Mouse (Mus musculus) midbrain, embryonic 13.5 days (tissue): ENCODE results near the gene Shbg. TPM values are rescaled to one million over a fixed set of nuclear protein-coding genes. Genes with fewer than 3 reads are reported as not detected.
"Not testable (repeated sequence)": the region's sequence is repeated elsewhere in the genome, so short reads cannot be mapped to it uniquely, and the experiment has no call there.

Source experiments
- ATAC-seq: fragments of 200-750 bp; cut with Nextera tagmentation; 2 replicates; pipeline ENCODE4 v1.8.0; 2017; ENCODE audit warnings: mild to moderate bottlenecking, moderate TSS enrichment, moderate library complexity
- H3K27ac ChIP-seq: fragments of 300-500 bp; sonication (generic); 2 replicates; pipeline ENCODE4 v1.5.1; 2015; ENCODE audit warnings: inconsistent platforms, mild to moderate bottlenecking, moderate library complexity
- H3K27me3 ChIP-seq: fragments of 300-500 bp; sonication (generic); 2 replicates; pipeline ENCODE4 v1.6.1; 2015; ENCODE audit warnings: mild to moderate bottlenecking, inconsistent platforms
- H3K36me3 ChIP-seq: fragments of 300-500 bp; sonication (generic); 2 replicates; pipeline ENCODE4 v1.6.1; 2015; ENCODE audit warnings: mild to moderate bottlenecking, inconsistent platforms
- H3K4me1 ChIP-seq: fragments of 300-500 bp; sonication (generic); replicated peaks from 2 replicates; pipeline ENCODE4 v1.6.1; 2015; ENCODE audit warnings: inconsistent platforms
- H3K4me2 ChIP-seq: fragments of 300-500 bp; sonication (generic); replicated peaks from 2 replicates; pipeline ENCODE4 v1.6.1; 2015; ENCODE audit warnings: moderate library complexity, mild to moderate bottlenecking, inconsistent platforms
- H3K4me3 ChIP-seq: fragments of 300-500 bp; sonication (generic); replicated peaks from 2 replicates; pipeline ENCODE4 v1.5.1; 2015; ENCODE audit warnings: mild to moderate bottlenecking, inconsistent platforms
- H3K9ac ChIP-seq: fragments of 300-500 bp; sonication (generic); replicated peaks from 2 replicates; pipeline ENCODE4 v1.6.1; 2015; ENCODE audit warnings: mild to moderate bottlenecking, inconsistent platforms
- H3K9me3 ChIP-seq: fragments of 300-500 bp; sonication (generic); 2 replicates; pipeline ENCODE4 v1.6.1; 2016; ENCODE audit warnings: mild to moderate bottlenecking, inconsistent platforms
- WGBS: fragments of 180-500 bp; shearing (Covaris S2); methylation state at CpG from one replicate; pipeline ENCODE4 v1.1.7; 2015; 5-methylcytosine and 5-hydroxymethylcytosine counted together
- polyA plus RNA-seq: library from polyadenylated mRNA; unstranded; fragments of >200 nt; fragmentation: Nextera tagmentation; extraction: Ambion mirVana; gene quantifications from 2 replicates; pipeline ENCODE4 v1.2.1, GENCODE M21; 2015

The Shbg gene
- polyA plus RNA-seq, 1 experiment from 2014 or later: not detected

GRCm38 (mm10) chr11:69624339-69624738, 6.6 kb upstream of the Shbg start:
- H3K9ac ChIP-seq, H3K4me3 ChIP-seq, H3K36me3 ChIP-seq, H3K4me2 ChIP-seq, H3K27ac ChIP-seq, ATAC-seq, H3K27me3 ChIP-seq, H3K9me3 ChIP-seq: not testable (repeated sequence)
- 89% methylated on average over 2 of the region's 2 CpGs for WGBS
- peaks cover 18% of the 10 kb centered on the region for H3K4me1 ChIP-seq

- WGBS: 77% methylated on average over 4 of the region's 4 CpGs
- Histone ChIP-seq H3K9ac (peak overlapping the region; percentile 73), H3K9me3 (no peaks in the 10 kb centered on the region), H3K4me1 (peaks cover 18% of the 10 kb centered on the region), H3K27ac (no peak overlapping the region), H3K4me3 (peak overlapping the region; percentile 51; the same call in 1 of the 2 replicates), H3K4me2 (peak overlapping the region; percentile 72), H3K36me3 (no peaks in the 10 kb centered on the region), H3K27me3 (no peaks in the 10 kb centered on the region)
- ATAC-seq: no peak
Observed at GRCm38 (mm10) chr11:69623006-69623405, 5.3 kb upstream of the Shbg start.

- Histone ChIP-seq H3K27me3 (no peaks in the 10 kb centered on the region), H3K27ac (peak overlapping the region; percentile 81), H3K4me2 (peak overlapping the region; percentile 72), H3K4me3 (peak overlapping the region; percentile 51), H3K36me3 (no peaks in the 10 kb centered on the region), H3K9me3 (no peaks in the 10 kb centered on the region), H3K4me1 (peaks cover 18% of the 10 kb centered on the region), H3K9ac (peak overlapping the region; percentile 73)
- WGBS: 44% methylated on average over 6 of the region's 6 CpGs
- peak; percentile 31 for ATAC-seq
Observed at GRCm38 (mm10) chr11:69622406-69622805, 4.7 kb upstream of the Shbg start.

- under 1% methylated on average over 20 of the region's 20 CpGs for WGBS
- Histone ChIP-seq H3K4me1 (peaks cover 18% of the 10 kb centered on the region), H3K9ac (peak within 1 kb of the TSS; percentile 73), H3K27ac (peak within 1 kb of the TSS; percentile 81), H3K27me3 (no peaks in the 10 kb centered on the region), H3K4me3 (peak within 1 kb of the TSS; percentile 51), H3K36me3 (no peaks in the 10 kb centered on the region), H3K4me2 (peak within 1 kb of the TSS; percentile 72), H3K9me3 (no peaks in the 10 kb centered on the region)
- ATAC-seq: peak; percentile 88
Observed at GRCm38 (mm10) chr11:69621571-69622268, 4.0 kb upstream of the Shbg start, which contains the start of gene Sat2. TSS of gene Sat2 (plus strand) at chr11:69622024.

GRCm38 (mm10) chr11:69620394-69621081, 2.8 kb upstream of the Shbg start:
- Histone ChIP-seq H3K27ac (no peak overlapping the region), H3K4me1 (peaks cover 18% of the 10 kb centered on the region), H3K9me3 (no peaks in the 10 kb centered on the region), H3K36me3 (no peaks in the 10 kb centered on the region), H3K4me3 (no peak overlapping the region), H3K4me2 (no peak overlapping the region), H3K27me3 (no peaks in the 10 kb centered on the region), H3K9ac (no peak overlapping the region)
- ATAC-seq: no peak
- WGBS: 80% methylated on average over 7 of the region's 7 CpGs

- no peaks in the 10 kb centered on the region for H3K27me3 ChIP-seq
- WGBS: 50% methylated on average over 10 of the region's 10 CpGs
- no peak overlapping the region for H3K4me3 ChIP-seq
- H3K27ac ChIP-seq: no peak overlapping the region
- H3K9me3 ChIP-seq: no peaks in the 10 kb centered on the region
- no peaks in the 10 kb centered on the region for H3K36me3 ChIP-seq
- peaks cover 10% of the 10 kb centered on the region for H3K4me1 ChIP-seq
- peak overlapping the region; percentile 3 for H3K9ac ChIP-seq
- no peak overlapping the region for H3K4me2 ChIP-seq
- ATAC-seq: no peak
Observed at GRCm38 (mm10) chr11:69616781-69617180, 924 bp downstream of the Shbg start.

- H3K9ac ChIP-seq, H3K4me2 ChIP-seq, H3K27ac ChIP-seq, H3K36me3 ChIP-seq, H3K4me1 ChIP-seq, ATAC-seq, H3K9me3 ChIP-seq, H3K27me3 ChIP-seq, H3K4me3 ChIP-seq: not testable (repeated sequence)
- 56% methylated on average over 11 of the region's 11 CpGs for WGBS
Observed at GRCm38 (mm10) chr11:69614257-69614588, 3.5 kb downstream of the Shbg start.

- ATAC-seq: peak; percentile 55; the same call in 1 of the 2 replicates
- 8% methylated on average over 19 of the region's 19 CpGs for WGBS
- H3K4me3 ChIP-seq: no peak overlapping the region
Observed at GRCm38 (mm10) chr11:69613553-69614256, 4.0 kb downstream of the Shbg start.

GRCm38 (mm10) chr11:69610899-69611298, 6.8 kb downstream of the Shbg start:
- Histone ChIP-seq H3K9ac (no peak overlapping the region), H3K36me3 (no peaks in the 10 kb centered on the region), H3K4me3 (no peak overlapping the region), H3K4me2 (no peak overlapping the region), H3K9me3 (no peaks in the 10 kb centered on the region), H3K27me3 (no peaks in the 10 kb centered on the region), H3K4me1 (peaks cover 11% of the 10 kb centered on the region), H3K27ac (no peak overlapping the region)
- no peak for ATAC-seq
- 62% methylated on average over 4 of the region's 4 CpGs for WGBS

More at GRCm38 (mm10) chr11:69613553-69614256, 4.0 kb downstream of the Shbg start:
- Histone ChIP-seq H3K9me3 (no peaks in the 10 kb centered on the region), H3K9ac (peak overlapping the region; percentile 28; the same call in 1 of the 2 replicates), H3K36me3 (no peaks in the 10 kb centered on the region), H3K4me1 (peaks cover 6% of the 10 kb centered on the region), H3K4me2 (peak overlapping the region; percentile 13; the same call in 1 of the 2 replicates), H3K27me3 (no peaks in the 10 kb centered on the region), H3K27ac (no peak overlapping the region)

- H3K9me3 ChIP-seq: no peaks in the 10 kb centered on the region
- H3K9ac ChIP-seq: no peak overlapping the region
- no peak overlapping the region for H3K4me2 ChIP-seq
- H3K36me3 ChIP-seq: no peaks in the 10 kb centered on the region
- no peak overlapping the region for H3K27ac ChIP-seq
- WGBS: 67% methylated on average over 7 of the region's 7 CpGs
- H3K4me3 ChIP-seq: no peak overlapping the region
- no peak for ATAC-seq
- peaks cover 17% of the 10 kb centered on the region for H3K4me1 ChIP-seq
- no peaks in the 10 kb centered on the region for H3K27me3 ChIP-seq
Observed at GRCm38 (mm10) chr11:69609416-69609815, 8.3 kb downstream of the Shbg start.

GRCm38 (mm10) chr11:69608525-69608924, 9.2 kb downstream of the Shbg start:
- no peak overlapping the region for H3K27ac ChIP-seq
- H3K36me3 ChIP-seq: no peaks in the 10 kb centered on the region
- H3K9ac ChIP-seq: no peak overlapping the region
- H3K27me3 ChIP-seq: peaks cover 3% of the 10 kb centered on the region; the same call in 1 of the 2 replicates
- ATAC-seq: no peak
- H3K9me3 ChIP-seq: no peaks in the 10 kb centered on the region
- 83% methylated on average over 3 of the region's 3 CpGs for WGBS
- no peak overlapping the region for H3K4me3 ChIP-seq
- H3K4me1 ChIP-seq: peaks cover 21% of the 10 kb centered on the region
- H3K4me2 ChIP-seq: no peak overlapping the region

- no peak for ATAC-seq
Observed at GRCm38 (mm10) chr11:69606832-69607231, 10.9 kb downstream of the Shbg start.

More at GRCm38 (mm10) chr11:69606832-69607231, 10.9 kb downstream of the Shbg start:
- peaks cover 10% of the 10 kb centered on the region; the same call in 1 of the 2 replicates for H3K27me3 ChIP-seq
- H3K4me1 ChIP-seq: peaks cover 23% of the 10 kb centered on the region
- no peak overlapping the region for H3K4me3 ChIP-seq
- no peak overlapping the region for H3K9ac ChIP-seq
- WGBS: 84% methylated on average over 2 of the region's 2 CpGs
- peaks cover 6% of the 10 kb centered on the region for H3K36me3 ChIP-seq
- no peaks in the 10 kb centered on the region for H3K9me3 ChIP-seq
- H3K27ac ChIP-seq: no peak overlapping the region
- no peak overlapping the region for H3K4me2 ChIP-seq
